Mouse (Mus musculus) E14TG2a.4 (cell line): ENCODE data around the gene 3425401B19Rik.

Experiments
- H3K27me3 ChIP-seq: 2 replicates; pipeline ENCODE4 v1.6.1; 2014; ENCODE audit warnings: low read length, control low read depth; ENCODE audit not compliant: insufficient read depth
- H3K36me3 ChIP-seq: 2 replicates; pipeline ENCODE4 v1.6.1; 2014; ENCODE audit warnings: low read length, control low read depth; ENCODE audit not compliant: insufficient read depth
- H3K4me1 ChIP-seq: replicated peaks from 2 replicates; pipeline ENCODE4 v1.6.1; 2014; ENCODE audit warnings: low read depth, low read length, control low read depth
- H3K4me3 ChIP-seq: replicated peaks from 2 replicates; pipeline ENCODE4 v1.5.1; 2014; ENCODE audit warnings: mild to moderate bottlenecking, low read length
- H3K9me3 ChIP-seq: 2 replicates; pipeline ENCODE4 v1.6.1; 2014; ENCODE audit warnings: low read length, control low read depth
- CTCF ChIP-seq: conservative IDR thresholded peaks from 2 replicates; pipeline ENCODE4 v1.5.1; 2014; ENCODE audit warnings: low read length
- NANOG ChIP-seq: IDR thresholded peaks from 2 replicates; pipeline ENCODE4 v1.6.1; 2014; ENCODE audit warnings: borderline replicate concordance, low read length, mixed read lengths
- POU5F1 ChIP-seq: IDR thresholded peaks from 2 replicates; pipeline ENCODE4 v1.6.1; 2014; ENCODE audit warnings: low read length, borderline replicate concordance

3425401B19Rik gene

DNA sequence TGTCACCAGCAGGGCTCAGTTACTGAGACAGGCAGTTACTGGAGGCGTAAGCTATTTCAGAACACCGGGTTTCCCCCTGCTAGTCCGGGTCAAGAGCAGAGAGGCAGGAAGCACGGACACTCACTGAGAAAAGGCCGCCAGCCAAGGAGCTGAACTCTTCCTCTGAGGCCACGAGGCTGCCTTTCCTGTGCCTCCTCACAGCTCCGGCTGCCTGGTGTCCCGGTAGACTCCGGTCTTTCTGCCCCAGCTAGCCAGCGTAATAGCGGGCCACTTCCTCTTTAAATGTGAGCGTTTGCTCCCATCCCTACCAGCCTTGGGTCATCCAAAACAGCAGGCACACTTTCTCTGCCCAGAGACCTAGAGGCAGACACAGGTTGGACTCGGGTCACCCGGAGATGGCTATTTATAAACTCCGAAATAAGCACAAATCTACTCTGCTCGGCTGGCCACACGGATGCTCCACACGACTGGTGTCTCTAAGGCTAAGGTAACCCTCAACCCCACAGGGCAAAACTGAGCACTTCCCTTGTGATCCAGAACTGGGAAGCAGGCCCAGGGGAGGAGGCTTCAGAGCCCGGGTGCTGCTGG is 1.7 kb downstream of the 3425401B19Rik start:
- no peaks in the 10 kb centered on the region for H3K36me3 ChIP-seq
- TF ChIP-seq NANOG (no peak), CTCF (no peak), POU5F1 (no peak)

DNA sequence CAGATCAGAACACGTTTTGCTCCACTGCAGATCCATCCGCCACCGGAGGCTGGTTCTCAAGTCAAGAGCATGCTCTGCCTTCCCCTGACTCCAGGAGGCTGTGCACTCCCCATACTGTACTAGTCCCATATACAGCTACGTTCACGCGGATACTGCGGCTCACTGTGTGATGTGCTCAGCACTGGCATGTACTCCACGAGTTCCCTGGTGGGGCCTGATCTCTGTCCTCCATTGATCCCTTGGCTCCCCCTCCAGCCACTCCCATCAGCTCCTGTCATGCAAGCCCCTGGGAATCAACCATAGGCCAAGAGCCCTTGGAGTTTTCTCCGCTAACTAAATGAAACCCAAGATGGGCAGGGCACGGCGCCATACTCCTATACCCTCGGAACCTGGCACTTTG is 2.6 kb downstream of the 3425401B19Rik start:
- no peak for TF ChIP-seq CTCF
- no peak for TF ChIP-seq POU5F1
- no peak for TF ChIP-seq NANOG
- Histone ChIP-seq H3K4me1 (peaks cover 13% of the 10 kb centered on the region), H3K36me3 (no peaks in the 10 kb centered on the region), H3K27me3 (peaks cover 38% of the 10 kb centered on the region), H3K4me3 (no peak overlapping the region), H3K9me3 (no peaks in the 10 kb centered on the region)

More for the DNA sequence above, 1.7 kb downstream of the 3425401B19Rik start:
- Histone ChIP-seq H3K27me3 (peaks cover 31% of the 10 kb centered on the region), H3K9me3 (no peaks in the 10 kb centered on the region), H3K4me3 (no peak overlapping the region), H3K4me1 (peaks cover 13% of the 10 kb centered on the region)

DNA sequence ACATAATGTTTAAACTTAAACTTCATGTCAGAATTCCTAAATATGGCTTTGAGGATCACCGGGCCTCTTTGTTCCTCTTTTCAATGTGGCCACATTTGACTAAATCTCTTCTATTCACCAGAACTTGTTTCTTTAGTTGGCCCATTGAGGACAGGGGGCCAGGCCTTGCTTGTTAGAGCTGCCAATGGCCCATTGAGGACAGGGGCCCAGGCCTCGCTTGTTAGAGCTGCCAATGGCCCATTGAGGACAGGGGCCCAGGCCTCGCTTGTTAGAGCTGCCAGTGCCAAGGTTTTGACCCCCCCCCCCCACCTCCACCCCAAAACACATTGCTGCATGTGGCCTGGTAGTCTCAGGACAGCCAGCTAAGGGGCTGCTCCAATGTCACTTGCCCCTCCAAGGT is 3.5 kb downstream of the 3425401B19Rik start:
- no peak overlapping the region for H3K4me3 ChIP-seq
- H3K27me3 ChIP-seq: peaks cover 38% of the 10 kb centered on the region

DNA sequence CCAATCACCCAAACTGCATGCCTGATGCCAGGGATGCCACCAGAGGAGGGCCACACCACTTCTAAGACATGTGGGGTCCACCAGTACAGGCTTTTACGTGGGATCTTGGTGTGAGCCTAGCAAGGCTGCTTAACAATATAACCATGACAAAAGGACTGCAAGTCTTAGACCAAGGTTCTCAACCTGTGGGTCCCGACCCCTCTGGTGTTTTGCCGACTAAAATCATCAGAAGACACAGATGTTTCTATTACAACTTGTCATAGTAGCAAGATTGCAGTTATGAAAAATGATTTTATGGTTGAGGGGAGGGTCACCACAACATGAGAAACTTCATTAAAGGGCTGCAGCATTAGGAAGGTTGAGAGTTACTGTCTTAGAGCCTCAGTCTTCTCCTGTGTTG is 6.5 kb downstream of the 3425401B19Rik start:
- TF ChIP-seq POU5F1: no peak
- TF ChIP-seq CTCF: no peak
- TF ChIP-seq NANOG: no peak

More for the DNA sequence above, 3.5 kb downstream of the 3425401B19Rik start:
- Histone ChIP-seq H3K36me3 (no peaks in the 10 kb centered on the region), H3K9me3 (no peaks in the 10 kb centered on the region), H3K4me1 (peaks cover 13% of the 10 kb centered on the region)
- no peak for TF ChIP-seq NANOG
- no peak for TF ChIP-seq CTCF
- no peak for TF ChIP-seq POU5F1

DNA sequence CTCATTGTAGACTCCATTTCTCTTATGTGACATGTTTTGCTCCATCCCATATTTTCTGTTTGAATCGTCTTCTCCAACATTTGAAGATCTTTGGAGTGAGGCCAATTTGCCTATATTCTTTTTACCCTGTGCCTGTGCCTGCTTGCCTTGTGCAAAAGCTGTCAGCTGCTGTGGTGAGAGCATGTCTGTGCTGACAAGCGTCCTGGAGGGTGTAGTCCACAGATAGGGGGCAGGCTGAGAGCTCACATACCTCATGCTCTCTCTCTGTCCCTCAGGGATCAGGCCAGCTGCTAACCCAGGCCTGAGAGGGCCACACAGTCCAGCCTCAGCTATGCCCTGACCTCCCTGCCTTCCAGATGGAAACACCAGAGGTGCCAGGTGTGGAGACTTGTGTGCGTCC is 11.9 kb downstream of the 3425401B19Rik start:
- H3K9me3 ChIP-seq: no peaks in the 10 kb centered on the region
- no peaks in the 10 kb centered on the region for H3K36me3 ChIP-seq
- no peak overlapping the region for H3K4me3 ChIP-seq
- no peak for TF ChIP-seq POU5F1
- TF ChIP-seq CTCF: no peak
- no peak for TF ChIP-seq NANOG
- H3K27me3 ChIP-seq: peaks cover 12% of the 10 kb centered on the region; the same call in 1 of the 2 replicates
- no peaks in the 10 kb centered on the region for H3K4me1 ChIP-seq

More for the DNA sequence above, 6.5 kb downstream of the 3425401B19Rik start:
- Histone ChIP-seq H3K4me3 (no peak overlapping the region), H3K4me1 (peaks cover 9% of the 10 kb centered on the region; the same call in 1 of the 2 replicates), H3K9me3 (no peaks in the 10 kb centered on the region), H3K36me3 (no peaks in the 10 kb centered on the region), H3K27me3 (peaks cover 34% of the 10 kb centered on the region)

DNA sequence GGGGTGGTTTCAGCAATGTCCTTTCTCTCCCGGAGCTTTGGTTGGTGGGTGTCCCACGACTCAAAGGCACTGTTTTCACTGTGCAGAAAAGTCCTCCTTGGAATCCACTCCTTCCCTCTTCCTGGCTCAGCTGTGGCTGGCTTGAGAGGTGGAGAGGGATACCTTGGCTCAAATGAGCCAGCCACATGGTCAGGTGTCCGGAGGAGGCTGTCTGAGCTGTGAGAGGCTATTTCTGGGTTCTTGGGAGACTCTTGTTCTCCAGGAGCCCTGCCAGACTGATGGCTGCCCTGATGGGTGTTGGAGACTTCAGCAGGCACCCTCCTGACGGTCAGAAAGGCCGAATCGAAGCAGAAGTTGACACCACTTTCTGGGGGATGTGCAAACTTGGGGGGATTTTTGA is 22.0 kb downstream of the 3425401B19Rik start:
- peaks cover 20% of the 10 kb centered on the region for H3K9me3 ChIP-seq
- peaks cover 46% of the 10 kb centered on the region for H3K27me3 ChIP-seq
- no peaks in the 10 kb centered on the region for H3K36me3 ChIP-seq
- no peak for TF ChIP-seq NANOG
- TF ChIP-seq POU5F1: no peak
- no peak for TF ChIP-seq CTCF
- H3K4me1 ChIP-seq: peaks cover 10% of the 10 kb centered on the region
- no peak overlapping the region for H3K4me3 ChIP-seq

DNA sequence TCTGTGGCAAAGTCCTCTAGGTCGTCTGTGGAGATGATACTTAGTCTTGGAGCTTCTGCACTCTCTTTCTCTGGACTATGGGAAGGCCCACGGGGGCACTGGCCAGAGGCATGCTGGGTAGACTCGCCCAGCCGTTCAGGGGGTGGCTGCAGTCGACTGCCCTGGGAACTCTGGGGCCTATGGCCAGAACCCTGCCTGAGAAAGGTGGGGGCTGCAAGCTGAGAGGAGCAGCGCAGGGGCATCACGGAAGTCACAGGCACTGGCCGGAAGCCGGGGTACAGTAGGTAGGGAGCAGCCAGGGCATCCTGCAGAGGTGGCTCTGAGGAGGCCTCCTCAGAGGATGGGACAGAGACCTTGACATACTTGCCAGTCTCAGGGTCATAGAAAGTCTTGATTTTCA is 25.3 kb downstream of the 3425401B19Rik start:
- TF ChIP-seq POU5F1 (no peak), CTCF (no peak), NANOG (no peak)
- H3K36me3 ChIP-seq: no peaks in the 10 kb centered on the region
- H3K27me3 ChIP-seq: peaks cover 47% of the 10 kb centered on the region
- peak overlapping the region; percentile 39; the same call in 1 of the 2 replicates for H3K4me3 ChIP-seq
- H3K9me3 ChIP-seq: peaks cover 20% of the 10 kb centered on the region
- H3K4me1 ChIP-seq: peaks cover 10% of the 10 kb centered on the region

DNA sequence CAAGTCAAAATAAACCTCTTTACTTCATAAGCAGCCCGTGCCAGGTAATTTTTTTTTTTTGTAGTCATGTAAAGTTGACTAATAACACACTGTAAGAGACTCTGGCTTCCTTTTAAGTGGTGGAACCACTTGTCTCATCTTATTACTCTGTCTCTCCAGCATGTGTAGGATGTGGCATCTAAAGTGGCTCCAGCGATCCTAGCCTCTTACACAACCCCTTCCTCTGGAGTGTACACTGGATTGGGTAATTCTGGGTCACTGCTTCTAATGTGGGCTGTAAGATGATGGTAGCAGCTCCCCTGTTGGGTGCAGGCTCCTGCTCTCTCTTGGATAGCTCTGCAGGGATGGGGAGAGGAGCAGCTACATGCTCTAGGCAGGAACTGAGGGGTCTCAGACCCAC is 46.6 kb downstream of the 3425401B19Rik start:
- H3K4me1 ChIP-seq: peaks cover 13% of the 10 kb centered on the region
- TF ChIP-seq CTCF (no peak), POU5F1 (no peak), NANOG (no peak)
- no peaks in the 10 kb centered on the region for H3K36me3 ChIP-seq
- peaks cover 23% of the 10 kb centered on the region for H3K9me3 ChIP-seq
- no peak overlapping the region for H3K4me3 ChIP-seq
- peaks cover 5% of the 10 kb centered on the region; the same call in 1 of the 2 replicates for H3K27me3 ChIP-seq
